Mouse (Mus musculus) ES-CJ7 (cell line): ENCODE data around the gene Cst3.
A peak's percentile ranks its signal among the peaks of the same experiment; 100 is the strongest.

ENCODE experiments used
- DNase-seq: peaks from one replicate; pipeline ENCODE4 v3.0.0; 2011; ENCODE audit warnings: low read depth, low spot score

Gene Cst3

DNA sequence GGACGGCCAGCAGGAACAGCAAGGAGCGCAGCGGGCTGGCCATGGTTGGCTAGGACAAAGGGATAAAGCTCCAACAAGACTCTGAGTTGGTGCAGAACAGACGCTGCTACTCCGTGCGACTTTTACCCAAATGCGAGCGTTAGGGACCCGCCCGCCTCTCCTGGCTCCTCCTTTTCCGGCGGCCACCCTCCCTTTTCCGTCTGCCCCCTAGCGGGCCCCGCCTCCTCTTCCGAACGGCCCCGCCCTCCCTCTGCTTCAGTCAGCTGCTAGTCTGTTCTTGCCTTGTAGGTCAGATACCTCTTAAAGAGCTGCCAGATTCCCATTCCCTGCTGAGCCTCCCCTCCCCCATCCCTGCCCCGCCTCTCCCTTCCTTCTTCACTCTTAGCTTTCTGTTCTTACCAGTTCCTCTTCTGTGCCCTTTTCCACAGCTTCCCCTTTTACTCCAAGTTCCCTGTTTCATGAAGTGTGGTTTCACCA lies at the start of gene Cst3:
Gene Cst3, minus strand, starts transcription at position 358 of the 477 bp plus-strand sequence.
- peak; percentile 95 for DNase-seq

DNA sequence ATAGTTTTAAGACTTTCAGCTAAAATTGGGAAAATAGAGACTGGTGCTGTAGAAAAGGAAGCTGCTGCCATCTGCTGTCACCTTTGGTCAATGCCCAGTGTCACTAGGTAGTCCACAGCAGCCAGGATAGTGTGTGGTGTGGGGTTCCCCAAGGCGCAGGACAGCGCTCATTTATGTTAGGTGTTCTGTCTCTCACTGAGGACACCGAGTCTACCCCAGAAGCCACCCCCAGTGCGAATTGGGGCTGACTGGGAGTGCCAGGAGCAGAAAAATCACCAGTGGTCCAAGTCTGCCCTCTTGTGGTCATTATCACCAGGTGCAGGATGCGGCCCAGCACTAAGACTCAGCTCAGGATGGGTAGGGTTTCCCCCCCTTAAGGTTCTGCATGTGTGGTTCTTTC lies 26.8 kb upstream of the Cst3 start:
- peak; percentile 51 for DNase-seq

DNA sequence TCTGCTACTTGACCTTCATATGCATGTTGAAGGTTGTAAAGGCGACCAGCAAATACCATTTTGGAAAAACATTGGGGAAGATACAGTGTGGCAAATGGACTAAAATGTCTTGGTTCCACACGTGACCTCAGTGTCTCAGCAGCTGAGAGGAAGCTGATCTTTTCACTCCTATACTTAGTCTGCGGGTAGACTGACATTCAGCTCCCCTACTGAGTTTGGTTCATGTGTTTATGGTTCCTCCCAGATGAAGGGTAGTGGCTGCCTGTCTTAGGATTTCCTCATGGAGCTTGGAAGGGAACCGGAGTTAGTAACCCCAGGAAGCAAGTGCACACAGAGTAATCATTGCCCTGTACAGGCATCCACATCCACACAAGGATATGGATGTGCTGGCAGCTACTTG lies 24.8 kb upstream of the Cst3 start:
- peak; percentile 13 for DNase-seq

DNA sequence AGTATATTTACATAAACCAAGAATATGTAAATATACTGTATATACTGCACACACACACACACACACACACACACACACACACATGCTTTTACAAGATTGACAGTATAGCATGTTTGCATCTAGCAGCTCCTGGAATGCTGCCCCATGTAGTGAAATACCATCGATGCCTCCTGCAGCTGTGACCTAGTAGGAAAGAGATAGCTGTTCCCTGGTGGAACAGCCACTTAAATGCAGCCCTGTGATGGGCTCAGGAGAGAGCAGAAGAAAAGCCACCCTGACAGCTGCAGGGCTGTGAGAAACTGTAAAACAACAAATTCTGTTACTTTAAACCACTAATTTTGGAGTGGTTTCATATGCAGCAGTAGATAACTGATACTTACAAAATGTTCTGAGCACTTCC lies 20.7 kb upstream of the Cst3 start:
- no peak for DNase-seq

DNA sequence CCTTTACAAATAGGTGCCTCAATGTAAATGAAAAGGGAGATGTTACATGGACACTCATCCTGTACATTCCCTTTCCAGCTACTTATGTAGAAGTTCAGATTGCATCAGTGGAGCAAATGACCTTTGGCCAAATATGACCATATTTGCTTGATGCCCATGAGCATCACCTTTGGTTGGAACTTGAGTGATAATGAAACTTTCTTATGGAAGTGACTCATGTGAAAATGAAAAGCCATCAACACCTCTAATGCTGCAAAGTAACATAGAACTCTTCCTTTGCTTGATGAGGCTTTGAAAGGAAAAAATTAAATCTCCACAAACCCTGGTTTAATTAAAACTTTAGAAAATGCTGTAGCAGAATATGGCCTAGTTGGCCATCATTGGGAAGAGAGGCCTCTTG lies 17.6 kb upstream of the Cst3 start:
- no peak for DNase-seq

DNA sequence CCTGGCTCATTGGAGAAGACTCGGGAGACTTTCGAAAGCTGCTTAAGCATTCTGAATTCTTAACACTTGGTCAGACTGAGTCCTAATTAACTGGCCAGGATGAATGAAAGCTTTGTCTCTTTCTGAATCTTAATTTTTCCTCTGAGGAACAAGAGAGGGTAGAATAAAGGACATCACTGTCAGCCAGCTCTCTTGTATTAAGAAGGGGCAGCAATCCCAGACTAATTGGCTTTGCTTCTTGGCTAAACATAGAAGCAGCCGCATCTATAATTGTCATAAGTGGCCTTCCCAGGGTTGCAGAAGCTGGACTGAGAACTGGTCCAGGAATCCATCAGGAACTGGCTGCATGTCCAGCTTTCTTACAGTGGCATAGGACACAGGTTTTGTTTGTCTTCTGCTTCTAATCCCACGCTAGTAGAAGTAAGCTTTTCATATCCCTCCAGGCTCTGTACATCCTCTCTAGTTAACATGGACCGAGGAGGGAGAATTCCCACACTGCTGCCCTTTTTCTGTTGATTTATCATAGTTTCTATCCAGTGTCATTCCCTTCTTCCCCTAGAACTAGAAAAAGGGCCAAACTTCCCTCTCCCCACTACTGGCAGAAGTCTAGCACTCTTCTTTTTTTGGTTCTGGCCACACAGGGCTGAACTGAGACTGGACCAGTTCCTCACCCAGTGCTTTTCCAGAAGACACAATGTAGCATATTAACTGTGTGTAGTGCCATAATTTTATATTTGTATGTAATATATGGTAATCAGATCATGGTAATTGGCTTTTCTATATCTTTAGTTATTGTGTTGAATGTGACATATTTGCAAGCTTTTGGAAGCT lies 14.7 kb upstream of the Cst3 start:
- DNase-seq = no peak

DNA sequence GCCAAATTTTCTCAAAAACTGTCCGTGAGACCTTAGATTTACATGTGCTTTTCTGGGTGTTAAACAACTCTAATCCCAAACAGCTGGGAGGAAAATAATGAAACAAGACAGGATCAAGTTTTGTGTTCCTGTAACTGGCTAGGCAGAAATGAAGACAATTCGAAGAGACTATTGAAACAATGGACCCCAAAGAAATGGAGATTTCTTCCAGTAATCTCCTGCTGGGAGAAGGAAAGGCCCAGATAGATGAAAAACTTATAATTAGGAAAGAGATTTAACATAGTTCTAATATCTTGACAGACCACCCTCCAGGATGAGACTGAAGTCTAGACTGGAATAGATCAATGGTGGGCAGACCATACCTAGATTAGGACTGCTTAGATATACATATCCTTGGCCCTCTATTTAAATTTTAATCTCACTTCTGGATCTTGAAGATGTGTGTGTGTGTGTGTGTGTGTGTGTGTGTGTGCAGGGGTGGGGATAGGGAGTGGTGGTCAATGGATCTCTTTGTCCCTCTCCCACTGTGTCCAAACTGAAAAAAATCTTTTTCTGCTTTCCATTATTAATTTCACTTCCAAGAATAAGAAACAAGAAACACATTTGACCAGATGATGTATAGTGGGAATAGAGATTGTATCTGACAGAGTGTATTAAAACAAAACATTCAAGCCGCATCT lies 14.0 kb upstream of the Cst3 start:
- no peak for DNase-seq

DNA sequence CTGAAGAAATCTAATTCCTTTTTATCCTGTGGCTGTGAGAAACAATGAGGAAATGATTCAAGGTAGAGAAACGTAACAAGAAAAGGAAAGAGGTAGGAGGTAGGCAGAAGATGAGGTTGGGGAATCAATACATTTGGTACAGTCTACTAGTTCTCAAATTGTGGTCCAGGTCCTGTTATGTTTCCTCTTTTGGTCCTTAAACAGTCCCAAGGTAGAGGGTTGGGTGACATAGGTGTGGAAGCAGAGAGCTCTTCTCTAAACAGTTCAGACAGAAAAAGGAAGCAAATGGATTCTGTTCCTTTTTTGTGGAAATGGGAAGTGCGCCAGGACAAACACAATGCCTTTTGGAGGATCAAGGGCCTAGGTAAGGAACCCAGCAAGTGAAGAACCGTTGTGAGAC lies 13.4 kb upstream of the Cst3 start:
- no peak for DNase-seq

DNA sequence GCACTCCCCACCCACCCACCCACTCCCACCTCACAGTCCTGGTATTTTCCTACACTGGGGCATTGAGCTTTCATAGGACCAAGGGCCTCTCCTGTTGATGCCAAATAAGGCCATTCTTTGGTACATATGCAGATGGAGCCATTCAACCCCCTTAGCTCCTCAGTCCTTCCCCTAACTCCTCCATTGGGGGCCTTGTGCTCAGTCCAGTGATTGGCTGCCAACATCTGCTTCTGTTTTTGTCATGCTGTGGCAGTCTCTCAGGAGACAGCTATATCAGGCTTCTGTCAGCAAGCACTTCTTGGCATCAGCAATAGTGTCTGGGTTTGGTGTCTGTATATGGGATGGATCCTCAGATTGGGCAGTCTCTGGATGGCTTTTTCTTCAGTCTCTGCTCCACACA lies 9.2 kb upstream of the Cst3 start:
- DNase-seq = peak; percentile 47

DNA sequence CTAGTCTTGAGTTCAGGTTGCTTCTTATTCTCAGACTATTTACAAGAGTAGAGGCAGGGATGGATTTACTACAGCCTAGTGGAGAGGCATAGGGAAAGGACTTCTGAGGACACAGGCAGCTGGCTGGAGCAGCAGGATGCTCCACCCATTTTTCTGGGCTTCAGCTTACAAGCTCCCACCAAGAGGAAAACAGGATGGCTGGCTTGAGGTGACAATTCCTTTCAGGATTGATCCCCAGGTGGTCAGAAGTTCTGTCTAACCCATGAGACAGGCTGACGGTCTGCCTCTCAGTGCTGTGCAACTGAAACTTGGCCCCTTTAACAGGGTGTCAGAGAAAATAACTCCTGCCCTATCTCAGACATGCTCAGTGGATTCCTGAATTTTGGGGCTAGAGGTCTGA lies 3.7 kb upstream of the Cst3 start:
- DNase-seq = peak; percentile 40

DNA sequence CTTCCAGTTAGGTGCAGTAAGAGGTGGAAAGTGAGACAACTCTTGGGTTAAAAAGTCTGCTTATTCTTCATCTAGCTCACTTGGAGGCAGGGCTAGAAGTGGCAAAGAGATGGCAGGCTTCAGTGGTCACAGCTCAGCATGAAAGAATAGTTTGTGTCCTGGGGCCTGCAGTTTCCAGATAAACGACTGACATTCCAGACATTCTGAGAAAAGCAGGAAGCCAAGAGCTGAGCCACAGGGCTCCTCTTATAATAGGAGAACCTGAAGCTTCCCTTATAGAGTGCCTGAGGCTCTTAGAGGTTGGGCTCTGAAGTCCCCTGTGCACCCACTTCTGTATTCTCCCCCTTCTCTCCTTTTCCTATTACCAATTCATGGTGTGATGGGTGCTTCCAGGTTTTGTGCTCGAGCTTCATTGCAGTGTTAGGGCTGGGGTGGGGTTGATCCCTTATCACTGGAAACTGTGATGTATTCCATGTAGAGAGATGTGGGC lies 3.2 kb upstream of the Cst3 start:
- peak; percentile 8 for DNase-seq

DNA sequence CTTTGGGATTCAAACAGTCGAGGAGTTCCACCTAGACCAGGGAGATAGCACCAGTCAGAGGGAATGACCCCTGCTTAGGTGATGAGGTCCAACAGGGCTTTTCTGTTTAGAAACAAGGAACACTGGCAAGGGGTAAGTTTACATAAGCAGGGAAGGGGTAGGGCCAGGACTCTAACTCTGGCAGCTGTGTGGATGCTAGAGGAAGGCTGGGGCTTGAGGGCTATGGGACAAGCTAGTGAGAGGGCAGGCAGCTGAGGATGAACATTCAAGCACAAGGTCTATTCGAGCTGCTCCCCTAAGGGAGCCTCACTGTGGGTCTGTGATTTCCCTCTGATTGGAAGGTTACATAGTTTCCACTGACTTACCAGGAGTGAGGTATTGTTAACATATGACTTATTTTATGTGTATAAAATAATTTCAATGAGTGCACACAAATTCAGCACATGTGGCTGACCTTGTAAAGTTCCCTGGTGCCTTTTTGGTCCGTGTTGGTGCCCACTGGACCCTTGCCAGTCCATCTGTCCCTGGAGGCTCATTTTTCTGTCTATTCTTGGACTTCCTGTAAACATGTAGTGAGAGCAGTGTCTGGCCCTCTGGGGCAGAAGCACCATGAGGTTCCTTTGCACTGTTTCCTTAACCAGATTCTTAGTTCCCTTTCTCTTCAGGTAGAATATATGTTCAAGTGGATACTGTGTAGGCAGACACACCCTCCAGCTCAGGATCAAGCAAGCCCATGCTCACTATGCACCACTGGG lies 1.7 kb upstream of the Cst3 start:
- DNase-seq = no peak

DNA sequence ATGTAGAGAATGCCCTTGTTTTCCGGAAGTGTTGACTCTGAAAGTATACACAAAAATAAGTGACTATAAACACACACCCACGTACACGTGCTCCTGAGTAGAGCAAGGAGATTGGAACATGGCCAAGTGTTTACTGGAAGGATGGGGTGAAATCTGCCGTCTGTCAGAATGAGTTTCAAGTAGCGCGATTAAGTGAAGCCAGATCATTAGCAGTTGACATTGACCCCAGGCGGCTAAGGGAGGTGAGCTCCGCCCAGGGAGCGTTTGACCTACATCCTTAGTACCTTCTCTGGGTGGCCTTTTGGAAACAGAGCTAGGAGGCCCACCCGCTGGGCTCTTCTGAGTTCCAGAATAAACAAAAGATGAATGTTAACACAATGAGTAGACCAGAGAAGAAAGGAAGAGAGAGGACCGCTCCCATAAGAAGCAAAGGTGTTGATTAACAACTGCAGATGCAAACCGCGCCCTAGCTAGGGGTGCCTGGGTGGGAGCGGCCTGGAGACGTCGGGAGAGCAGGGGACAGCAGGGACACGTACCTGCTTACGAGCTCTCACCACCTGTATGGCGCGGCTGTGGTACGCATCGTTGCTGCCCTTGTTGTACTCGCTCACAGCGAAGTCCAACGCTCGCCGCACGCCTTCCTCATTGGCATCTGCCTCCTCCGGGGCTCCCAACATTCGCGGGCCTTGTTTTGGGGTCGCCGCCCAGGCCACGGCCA lies 716 bp downstream of the Cst3 start:
- DNase-seq = peak; percentile 95

DNA sequence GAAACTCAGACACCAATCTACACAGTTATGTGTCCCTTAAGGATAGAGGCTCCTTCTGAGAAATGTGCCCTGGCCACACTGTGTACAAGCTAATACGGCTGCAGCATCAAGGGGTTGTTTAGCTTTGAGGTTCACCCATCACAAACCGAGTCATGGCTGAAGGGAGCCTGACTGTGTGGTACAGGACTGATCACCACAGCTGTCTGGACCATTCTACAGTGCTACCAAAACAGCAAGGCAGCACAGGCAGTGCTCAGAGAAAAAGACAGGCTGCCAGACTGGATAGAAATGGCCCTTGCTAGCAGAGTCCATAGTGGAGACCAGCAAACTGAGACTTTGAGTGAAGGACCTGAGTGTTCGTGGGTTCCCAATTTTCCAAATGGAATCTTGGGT lies 1.3 kb downstream of the Cst3 start:
- DNase-seq = no peak

DNA sequence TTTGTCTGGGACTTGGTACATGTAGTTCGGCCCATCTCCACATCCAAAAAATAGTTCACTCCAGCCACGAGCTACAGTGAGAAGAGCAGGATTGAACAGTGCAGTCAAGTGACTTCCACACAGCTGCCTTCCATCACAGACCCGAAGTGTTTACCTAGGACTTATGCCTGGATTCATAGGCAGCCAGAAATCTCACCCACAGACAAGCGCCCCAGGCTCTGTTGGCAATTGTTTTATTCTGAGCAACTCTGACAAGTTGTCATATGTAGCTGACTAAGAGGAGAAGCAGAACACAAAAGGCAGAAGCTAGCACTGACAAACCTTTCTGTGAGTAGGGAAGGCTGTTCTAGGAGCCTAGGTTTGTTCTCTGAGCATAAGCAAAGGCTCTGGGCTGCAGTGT lies 2.6 kb downstream of the Cst3 start:
- no peak for DNase-seq

DNA sequence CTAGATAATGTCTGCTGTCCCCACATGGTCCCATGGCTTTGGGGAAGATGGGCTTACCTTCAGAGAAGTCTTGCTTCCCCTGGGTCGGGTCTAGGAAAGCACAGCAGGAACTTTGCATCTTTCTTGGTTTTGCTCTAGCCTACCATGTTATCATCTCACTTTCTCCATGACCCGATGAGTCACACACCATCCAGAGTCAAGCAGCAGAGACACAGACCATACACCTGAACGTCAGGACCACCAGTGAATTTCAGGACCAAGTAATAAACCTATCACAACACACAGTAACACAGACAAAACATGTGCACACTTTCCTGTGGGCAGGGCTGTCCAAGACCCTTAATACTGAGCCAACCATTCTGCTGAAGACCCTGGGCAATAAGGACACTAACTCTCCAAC lies 5.0 kb downstream of the Cst3 start:
- DNase-seq = no peak

DNA sequence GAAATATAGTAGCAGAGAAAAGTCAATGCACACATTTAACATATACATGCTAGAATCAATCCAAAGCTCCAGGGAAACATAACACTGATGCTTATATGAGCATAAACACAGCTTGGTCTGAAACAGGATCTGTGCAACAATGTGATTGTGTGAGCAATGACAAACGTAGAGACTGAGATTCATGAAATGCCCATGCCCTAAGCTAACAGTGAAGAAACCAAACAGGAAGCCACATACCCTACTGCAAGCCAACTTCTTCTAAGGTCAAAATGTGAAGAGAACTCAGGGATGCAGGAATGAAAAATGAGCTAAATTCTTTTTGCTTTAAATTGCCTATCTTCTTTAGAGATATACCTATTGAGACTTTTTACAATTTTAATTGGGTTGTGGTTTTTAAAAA lies 6.5 kb downstream of the Cst3 start:
- no peak for DNase-seq

DNA sequence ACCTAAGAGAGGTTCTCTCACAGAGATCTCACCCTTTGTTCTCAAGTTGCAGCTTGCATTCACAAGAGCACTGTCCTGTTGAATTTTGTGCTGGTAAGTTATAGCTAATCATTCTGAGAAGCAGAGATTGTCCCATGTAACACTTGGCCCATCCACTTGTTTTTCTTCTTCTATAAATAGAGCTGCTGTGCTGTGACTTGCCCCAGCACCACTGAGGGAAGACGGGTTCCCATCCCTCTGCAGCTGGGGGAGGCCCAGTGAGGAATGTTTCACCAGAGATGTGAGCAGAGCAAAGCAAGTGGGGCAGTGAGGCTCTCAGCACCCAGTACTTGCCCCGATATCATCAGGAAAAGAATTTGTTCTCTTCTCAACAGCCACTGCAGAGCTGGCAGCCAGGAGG lies 10.5 kb downstream of the Cst3 start, which contains the start of gene 9230104L09Rik:
Gene 9230104L09Rik, minus strand, starts transcription at position 73 of the 400 bp plus-strand sequence.
- no peak for DNase-seq

DNA sequence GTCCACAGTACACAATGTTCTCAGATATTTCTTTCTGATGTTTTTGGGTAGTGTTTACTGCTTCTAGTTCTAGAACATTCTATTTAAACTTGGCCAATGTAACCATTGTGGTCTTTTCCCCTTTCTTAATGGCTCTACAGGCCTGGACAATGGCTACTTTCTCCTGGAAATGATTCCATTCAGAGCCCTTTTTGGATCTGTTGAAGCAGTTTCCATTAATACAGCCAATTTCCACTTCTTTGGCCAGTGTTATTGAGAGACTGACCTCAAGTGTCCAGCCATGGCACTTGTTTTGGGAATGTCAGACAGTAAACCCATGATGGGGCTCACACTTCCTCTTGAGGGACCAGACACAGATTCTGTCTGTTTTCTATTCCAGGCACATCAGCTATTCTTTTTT lies 13.8 kb downstream of the Cst3 start:
- DNase-seq = no peak

DNA sequence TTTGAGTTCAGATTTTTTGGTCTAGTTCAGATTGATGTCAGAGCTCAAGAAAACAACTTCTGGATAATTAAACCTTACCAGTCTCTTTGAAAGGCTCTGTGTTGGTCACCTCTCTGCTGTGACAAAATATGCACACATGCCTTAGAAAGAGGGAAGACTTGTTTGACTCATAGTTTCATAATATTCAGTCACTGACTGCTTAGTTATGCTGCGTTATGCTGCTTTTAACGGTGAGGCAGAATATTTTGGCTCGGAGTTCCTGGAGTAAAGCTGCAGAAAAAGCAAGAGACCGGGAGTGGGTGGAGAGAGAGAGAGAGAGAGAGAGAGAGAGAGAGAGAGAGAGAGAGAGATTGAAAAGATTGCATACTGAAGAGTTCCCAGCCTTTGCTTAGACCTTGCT lies 14.5 kb downstream of the Cst3 start:
- DNase-seq = no peak

DNA sequence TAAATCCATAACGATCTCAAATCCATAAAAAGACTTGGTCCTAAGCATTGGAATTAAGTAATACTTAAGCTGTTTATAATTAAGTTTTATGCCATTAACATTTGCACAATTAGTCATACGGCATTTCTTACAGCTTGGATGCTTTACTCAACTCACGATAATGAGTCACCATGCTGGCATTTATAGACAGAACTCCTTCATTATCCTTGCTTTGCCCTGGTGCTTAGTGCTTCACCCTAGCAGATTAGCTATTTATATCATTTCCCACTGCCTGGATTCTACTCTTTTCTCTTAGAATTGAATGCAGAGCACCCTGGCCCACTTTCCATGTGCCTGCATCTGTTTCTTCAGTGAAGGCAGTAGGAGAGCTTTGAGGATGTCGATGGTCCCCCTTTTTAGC lies 18.0 kb downstream of the Cst3 start:
- DNase-seq = no peak
